ENCODE assay signal across 8 mouse cellular contexts in the genomic region with DNA sequence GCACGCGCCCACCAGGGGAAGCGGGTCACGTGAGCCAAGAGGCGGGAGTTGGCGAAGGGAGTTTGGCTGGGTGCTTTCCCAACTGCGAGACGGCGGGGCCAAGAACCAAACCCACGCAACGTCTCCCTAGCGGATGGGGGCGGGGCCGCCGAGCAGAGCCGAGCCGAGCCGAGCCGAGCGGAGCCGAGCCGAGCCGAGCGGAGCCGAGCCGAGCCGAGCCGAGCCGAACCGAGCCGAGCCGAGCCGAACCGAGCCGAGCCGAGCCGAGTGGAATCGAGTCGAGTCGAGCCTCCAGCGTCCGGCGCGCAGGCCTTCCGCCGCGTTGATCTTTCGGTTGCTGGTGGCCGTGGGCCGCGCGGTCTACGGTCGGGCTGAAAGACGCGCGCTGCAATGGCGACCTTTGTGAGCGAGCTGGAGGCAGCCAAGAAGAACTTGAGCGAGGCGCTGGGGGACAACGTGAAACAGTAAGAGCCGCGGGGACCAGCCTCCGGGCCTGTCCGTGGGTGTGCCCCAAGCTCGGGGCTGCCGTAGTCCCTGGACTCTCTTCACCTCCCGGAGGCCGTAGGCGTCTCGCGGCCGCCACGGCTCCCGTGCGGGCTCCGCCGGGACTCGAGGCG. TPM values are rescaled to one million over a fixed set of nuclear protein-coding genes. Genes with fewer than 3 reads are reported as not detected.
DNase-seq lines count a peak whose midpoint lies in the region; ATAC-seq and TF ChIP-seq lines count a peak whose summit lies in the region.

Tada1 (plus strand) TSS at position 85 of the 617 bp plus-strand sequence.

- ATAC-seq in forebrain, embryonic 11.5 days (replicated peaks; ENCODE audit: low FRiP score) = peak; percentile 94
- peak; percentile 93 for ATAC-seq in heart, embryonic 16.5 days (replicated peaks; ENCODE audit: extremely low read depth, insufficient read depth, low FRiP score)
- peak; percentile 85 for ATAC-seq in liver, embryonic 16.5 days (ENCODE audit: low read depth)
- ATAC-seq in neural tube, embryonic 13.5 days (ENCODE audit: low read depth) = peak; percentile 95

- WGBS in forebrain, embryonic 11.5 days = under 1% methylated on average over 74 of the region's 81 CpGs
- under 1% methylated on average over 71 of the region's 81 CpGs for WGBS in heart, embryonic 16.5 days
- under 1% methylated on average over 79 of the region's 81 CpGs for WGBS in liver, embryonic 16.5 days (ENCODE audit: insufficient replicate concordance)
- under 1% methylated on average over 77 of the region's 81 CpGs for WGBS in neural tube, embryonic 13.5 days

- H3K27me3 ChIP-seq in forebrain, embryonic 11.5 days (ENCODE audit: control insufficient read depth, insufficient read depth, low read length) = no peaks in the 10 kb centered on the region
- no peaks in the 10 kb centered on the region for H3K27me3 ChIP-seq in heart, embryonic 16.5 days (ENCODE audit: control insufficient read depth, insufficient read depth, low read length)
- no peaks in the 10 kb centered on the region for H3K27me3 ChIP-seq in liver, embryonic 16.5 days (ENCODE audit: control insufficient read depth, insufficient read depth, low read depth, low read length)
- H3K27me3 ChIP-seq in neural tube, embryonic 13.5 days = no peaks in the 10 kb centered on the region
- no peaks in the 10 kb centered on the region for H3K27me3 ChIP-seq in testis, adult 2 months (ENCODE audit: control insufficient read depth, insufficient read depth, low read length)

- H3K4me1 ChIP-seq in forebrain, embryonic 11.5 days (replicated peaks; ENCODE audit: control insufficient read depth, insufficient read depth, low read length) = peaks cover 5% of the 10 kb centered on the region
- peaks cover 15% of the 10 kb centered on the region for H3K4me1 ChIP-seq in heart, embryonic 16.5 days (ENCODE audit: control insufficient read depth, insufficient read depth, low read length)
- peaks cover 14% of the 10 kb centered on the region for H3K4me1 ChIP-seq in liver, embryonic 16.5 days (ENCODE audit: control insufficient read depth, low read depth, low read length)
- H3K4me1 ChIP-seq in neural tube, embryonic 13.5 days (replicated peaks) = peaks cover 24% of the 10 kb centered on the region
- peaks cover 10% of the 10 kb centered on the region for H3K4me1 ChIP-seq in testis, adult 2 months (ENCODE audit: control insufficient read depth, insufficient read depth, low read length)

- H3K9ac ChIP-seq in forebrain, embryonic 11.5 days (ENCODE audit: low read length) = peak within 1 kb of the TSS; percentile 96
- peak within 1 kb of the TSS; percentile 97 for H3K9ac ChIP-seq in heart, embryonic 16.5 days (ENCODE audit: low read length)
- peak within 1 kb of the TSS; percentile 94 for H3K9ac ChIP-seq in liver, embryonic 16.5 days (ENCODE audit: low read depth, low read length)
- H3K9ac ChIP-seq in neural tube, embryonic 13.5 days = peak within 1 kb of the TSS; percentile 99

- no peak for TF ChIP-seq CTCF in testis, adult 2 months (IDR thresholded peaks at IDR 0.05; ENCODE audit: control insufficient read depth, insufficient read depth, insufficient replicate concordance, low read depth, low read length)

- no peaks in the 10 kb centered on the region for H3K9me3 ChIP-seq in forebrain, embryonic 11.5 days (ENCODE audit: control insufficient read depth, low read length)
- H3K9me3 ChIP-seq in heart, embryonic 16.5 days (replicated peaks; ENCODE audit: control insufficient read depth, low read length) = no peaks in the 10 kb centered on the region
- no peaks in the 10 kb centered on the region for H3K9me3 ChIP-seq in liver, embryonic 16.5 days (replicated peaks; ENCODE audit: control insufficient read depth, low read length)
- no peaks in the 10 kb centered on the region for H3K9me3 ChIP-seq in neural tube, embryonic 13.5 days

- H3K4me2 ChIP-seq in forebrain, embryonic 11.5 days (ENCODE audit: low read depth, low read length, severe bottlenecking) = peak within 1 kb of the TSS; percentile 62
- peak within 1 kb of the TSS; percentile 67 for H3K4me2 ChIP-seq in heart, embryonic 16.5 days (ENCODE audit: low read depth, low read length)
- peak within 1 kb of the TSS; percentile 88 for H3K4me2 ChIP-seq in liver, embryonic 16.5 days (ENCODE audit: low read depth, low read length)
- H3K4me2 ChIP-seq in neural tube, embryonic 13.5 days = peak within 1 kb of the TSS; percentile 67

- peak within 1 kb of the TSS; percentile 93 for H3K4me3 ChIP-seq in forebrain, embryonic 11.5 days (ENCODE audit: low read depth, low read length)
- peak within 1 kb of the TSS; percentile 86 for H3K4me3 ChIP-seq in heart, embryonic 16.5 days (ENCODE audit: low read length)
- H3K4me3 ChIP-seq in liver, embryonic 16.5 days (ENCODE audit: low read depth, low read length) = peak within 1 kb of the TSS; percentile 91
- peak within 1 kb of the TSS; percentile 95 for H3K4me3 ChIP-seq in neural tube, embryonic 13.5 days
- H3K4me3 ChIP-seq in testis, adult 2 months (ENCODE audit: control insufficient read depth, low read depth, low read length) = peak within 1 kb of the TSS; percentile 86

- peak; percentile 76; the same call in 1 of the 2 replicates for TF ChIP-seq POLR2A in testis, adult 2 months (IDR thresholded peaks at IDR 0.05; ENCODE audit: control insufficient read depth, low read depth, low read length)

- H3K36me3 ChIP-seq in forebrain, embryonic 11.5 days (ENCODE audit: control insufficient read depth, insufficient read depth, low read length) = no peaks in the 10 kb centered on the region
- H3K36me3 ChIP-seq in heart, embryonic 16.5 days (ENCODE audit: control insufficient read depth, insufficient read depth) = peaks cover 10% of the 10 kb centered on the region
- peaks cover 6% of the 10 kb centered on the region; the same call in 1 of the 2 replicates for H3K36me3 ChIP-seq in liver, embryonic 16.5 days (ENCODE audit: control insufficient read depth, insufficient read depth)
- H3K36me3 ChIP-seq in neural tube, embryonic 13.5 days = peaks cover 18% of the 10 kb centered on the region
- H3K36me3 ChIP-seq in testis, adult 2 months (ENCODE audit: control insufficient read depth, insufficient read depth, low read length) = peaks cover 2% of the 10 kb centered on the region; the same call in 1 of the 2 replicates

- peak; percentile 85 to 87 for DNase-seq in CD8-positive naive resting alpha-beta T cell, adult 2 months (ENCODE audit: low read depth in 2 of 2, low spot score in 2 of 2)
- peak; percentile 66 for DNase-seq in c-Kit-positive CD71-negative TER-119-negative erythroid progenitor cells, embryonic 14.5 days (ENCODE audit: low read depth)
- peak; percentile 98 for DNase-seq in forebrain, embryonic 11.5 days (ENCODE audit: low spot score)
- peak; percentile 93 to 96 for DNase-seq in kidney, postnatal 4 days

- peak within 1 kb of the TSS; percentile 60 for H3K27ac ChIP-seq in forebrain, embryonic 11.5 days (ENCODE audit: low read depth, low read length)
- peak within 1 kb of the TSS; percentile 97 for H3K27ac ChIP-seq in heart, embryonic 16.5 days (ENCODE audit: low read length)
- H3K27ac ChIP-seq in liver, embryonic 16.5 days (ENCODE audit: low read length) = peak within 1 kb of the TSS; percentile 88
- H3K27ac ChIP-seq in neural tube, embryonic 13.5 days (replicated peaks) = peak within 1 kb of the TSS; percentile 90
- peak within 1 kb of the TSS; percentile 87 for H3K27ac ChIP-seq in testis, adult 2 months (ENCODE audit: control insufficient read depth, insufficient read depth, low read depth, low read length)

RNA-seq across cellular contexts. Expression of gene Tada1, which starts in this region (rescaled TPM):
- polyA plus RNA-seq in forebrain, embryonic 11.5 days (2014; fragmentation: Nextera tagmentation; extraction: Ambion mirVana) = 64.0 and 70.1 TPM in 2 replicates
- polyA plus RNA-seq in heart, embryonic 16.5 days (2015; fragmentation: Nextera tagmentation; extraction: Ambion mirVana) = 36.0 and 36.9 TPM in 2 replicates
- polyA plus RNA-seq in liver, embryonic 16.5 days (2015; fragmentation: Nextera tagmentation; extraction: Ambion mirVana) = 16.7 and 17.9 TPM in 2 replicates
- polyA plus RNA-seq in neural tube, embryonic 13.5 days (2015; fragmentation: Nextera tagmentation; extraction: Ambion mirVana) = 72.1 and 73.1 TPM in 2 replicates
- 19.8 and 21.8 TPM in 2 replicates for polyA plus RNA-seq in testis, adult 2 months (2012; rRNA removed)

Comparison
In these comparisons a context has a peak if more than half of its experiments do, and no peak if none do; other contexts are left out.
1. Peak in every context shown above with its lines: DNase-seq, ATAC-seq, H3K4me3 ChIP-seq and H3K27ac ChIP-seq.